Mouse (Mus musculus) kidney, embryonic 15.5 days (tissue): ENCODE results near the gene Ttll5. TPM values are rescaled to one million over a fixed set of nuclear protein-coding genes. Genes with fewer than 3 reads are reported as not detected.

ENCODE experiments used
- ATAC-seq: fragments of 200-750 bp; cut with Nextera tagmentation; replicated peaks from 2 replicates; pipeline ENCODE4 v1.8.0; 2017; ENCODE audit warnings: moderate TSS enrichment; ENCODE audit not compliant: low FRiP score
- H3K27ac ChIP-seq: fragments of 300-500 bp; sonication (generic); 2 replicates; pipeline ENCODE4 v1.5.1; 2015; ENCODE audit warnings: mild to moderate bottlenecking, inconsistent platforms
- H3K27me3 ChIP-seq: fragments of 300-500 bp; sonication (generic); 2 replicates; pipeline ENCODE4 v1.6.1; 2015; ENCODE audit warnings: inconsistent platforms
- H3K36me3 ChIP-seq: fragments of 300-500 bp; sonication (generic); 2 replicates; pipeline ENCODE4 v1.6.1; 2015; ENCODE audit warnings: inconsistent platforms
- H3K4me1 ChIP-seq: fragments of 300-500 bp; sonication (generic); 2 replicates; pipeline ENCODE4 v1.6.1; 2015; ENCODE audit warnings: inconsistent platforms
- H3K4me2 ChIP-seq: fragments of 300-500 bp; sonication (generic); 2 replicates; pipeline ENCODE4 v1.6.1; 2015; ENCODE audit warnings: moderate library complexity, mild to moderate bottlenecking, inconsistent platforms
- H3K4me3 ChIP-seq: fragments of 300-500 bp; sonication (generic); replicated peaks from 2 replicates; pipeline ENCODE4 v1.5.1; 2015; ENCODE audit warnings: mild to moderate bottlenecking, inconsistent platforms
- H3K9ac ChIP-seq: fragments of 300-500 bp; sonication (generic); 2 replicates; pipeline ENCODE4 v1.6.1; 2015; ENCODE audit warnings: mild to moderate bottlenecking, inconsistent platforms
- H3K9me3 ChIP-seq: fragments of 300-500 bp; sonication (generic); replicated peaks from 2 replicates; pipeline ENCODE4 v1.6.1; 2016; ENCODE audit warnings: inconsistent platforms
- WGBS: fragments of 180-500 bp; shearing (Covaris S2); methylation state at CpG from one replicate; pipeline ENCODE4 v1.1.7; 2015; ENCODE audit warnings: mixed read lengths; 5-methylcytosine and 5-hydroxymethylcytosine counted together
- polyA plus RNA-seq: library from polyadenylated mRNA; unstranded; fragments of >200 nt; fragmentation: Nextera tagmentation; extraction: Ambion mirVana; gene quantifications from 2 replicates; pipeline ENCODE4 v1.2.1, GENCODE M21; 2015

Ttll5 gene
- polyA plus RNA-seq, 1 experiment from 2014 or later: 13.0 TPM

- no peaks in the 10 kb centered on the region for H3K9me3 ChIP-seq
- no peak overlapping the region for H3K4me3 ChIP-seq
- ATAC-seq: no peak
- H3K36me3 ChIP-seq: peaks cover 50% of the 10 kb centered on the region
- H3K9ac ChIP-seq: no peak overlapping the region
- H3K27ac ChIP-seq: no peak overlapping the region
- WGBS: 98% methylated on average over 4 of the region's 4 CpGs
- no peak overlapping the region for H3K4me2 ChIP-seq
- no peaks in the 10 kb centered on the region for H3K27me3 ChIP-seq
- H3K4me1 ChIP-seq: peaks cover 9% of the 10 kb centered on the region
Measured at GRCm38 (mm10) chr12:85811676-85812075, 12.8 kb upstream of the Ttll5 start.

DNA sequence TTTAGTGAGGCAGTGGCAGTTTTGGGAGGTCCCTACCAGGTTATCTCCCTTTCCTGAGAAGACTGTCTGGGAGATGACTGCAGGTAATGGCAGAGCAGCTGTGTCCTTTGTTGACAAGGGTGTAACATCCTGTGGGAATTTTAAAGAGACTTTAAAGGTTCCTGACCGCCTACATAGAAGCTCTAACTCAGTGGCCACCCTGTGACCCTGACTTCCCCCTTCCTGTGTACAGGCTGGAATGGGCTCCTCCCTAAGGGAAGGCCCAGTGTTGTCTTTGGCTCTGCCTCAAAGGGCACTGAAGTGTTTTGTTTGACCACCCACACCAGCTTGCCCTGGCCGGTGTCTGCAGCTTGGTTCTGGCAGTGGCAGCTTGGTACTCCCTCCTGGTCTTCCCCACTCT lies 10.9 kb upstream of the Ttll5 start:
- Histone ChIP-seq H3K4me3 (no peak overlapping the region), H3K27ac (no peak overlapping the region), H3K9ac (no peak overlapping the region), H3K4me2 (no peak overlapping the region), H3K4me1 (peaks cover 9% of the 10 kb centered on the region), H3K9me3 (no peaks in the 10 kb centered on the region), H3K27me3 (no peaks in the 10 kb centered on the region), H3K36me3 (peaks cover 64% of the 10 kb centered on the region)
- WGBS: 13% methylated on average over 2 of the region's 2 CpGs
- peak; percentile 88 for ATAC-seq

DNA sequence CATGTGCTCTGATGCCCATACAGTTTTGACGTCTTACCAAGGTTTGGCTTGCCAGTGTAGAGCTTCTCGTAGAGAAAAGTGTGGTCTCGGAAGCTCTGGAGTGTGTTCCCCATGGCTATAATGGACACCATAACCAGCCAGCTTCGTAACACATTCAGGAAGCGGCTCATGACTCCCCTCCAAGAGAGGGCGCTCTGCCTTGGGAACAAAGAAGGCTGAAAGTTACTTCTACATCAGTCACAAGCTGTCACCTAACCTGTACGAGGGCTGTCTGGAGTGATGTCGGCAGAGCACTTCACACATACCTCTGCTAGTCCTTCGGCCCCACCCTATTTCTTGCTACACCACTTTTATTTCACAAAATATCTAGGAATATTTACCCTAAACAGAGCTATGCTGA lies 2.4 kb upstream of the Ttll5 start:
- no peak for ATAC-seq
- no peak overlapping the region for H3K4me2 ChIP-seq
- H3K27me3 ChIP-seq: no peaks in the 10 kb centered on the region
- H3K4me3 ChIP-seq: no peak overlapping the region
- peaks cover 37% of the 10 kb centered on the region for H3K36me3 ChIP-seq
- H3K27ac ChIP-seq: no peak overlapping the region
- no peaks in the 10 kb centered on the region for H3K9me3 ChIP-seq
- peaks cover 21% of the 10 kb centered on the region for H3K4me1 ChIP-seq
- no peak overlapping the region for H3K9ac ChIP-seq
- WGBS: 78% methylated on average over 9 of the region's 9 CpGs

- Histone ChIP-seq H3K27me3 (no peaks in the 10 kb centered on the region), H3K9me3 (no peaks in the 10 kb centered on the region), H3K4me1 (peaks cover 21% of the 10 kb centered on the region), H3K4me2 (peak overlapping the region; percentile 77), H3K9ac (peak overlapping the region; percentile 61), H3K36me3 (peaks cover 24% of the 10 kb centered on the region), H3K27ac (peak overlapping the region; percentile 99), H3K4me3 (peak overlapping the region; percentile 62)
- ATAC-seq: no peak
- WGBS: 14% methylated on average over 8 of the region's 8 CpGs
Measured at GRCm38 (mm10) chr12:85825361-85825760, 902 bp downstream of the Ttll5 start.

DNA sequence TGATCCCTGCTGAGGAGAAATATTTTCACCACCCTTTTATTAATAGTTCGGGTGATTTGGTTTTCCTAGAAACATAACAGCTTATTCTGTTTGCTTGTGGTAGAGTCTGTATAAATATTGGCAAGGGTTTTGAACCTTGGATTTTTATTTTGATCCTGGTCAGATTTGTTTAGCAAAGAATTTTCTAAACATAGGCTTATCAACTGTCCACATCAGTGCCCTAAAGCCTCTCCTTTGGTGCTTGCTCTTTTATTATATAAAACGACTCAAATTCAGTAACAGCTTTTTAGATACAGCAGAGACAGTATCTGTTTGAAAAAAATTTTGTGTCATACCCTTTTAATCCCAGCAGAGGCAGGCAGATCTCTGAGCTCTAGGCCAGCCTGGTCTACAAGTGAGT lies 1.4 kb downstream of the Ttll5 start:
- H3K4me1 ChIP-seq: peaks cover 21% of the 10 kb centered on the region
- no peak overlapping the region for H3K9ac ChIP-seq
- H3K27me3 ChIP-seq: no peaks in the 10 kb centered on the region
- H3K36me3 ChIP-seq: peaks cover 27% of the 10 kb centered on the region
- WGBS: 68% methylated on average over 2 of the region's 2 CpGs
- H3K27ac ChIP-seq: no peak overlapping the region
- peak overlapping the region; percentile 62 for H3K4me3 ChIP-seq
- ATAC-seq: no peak
- H3K9me3 ChIP-seq: no peaks in the 10 kb centered on the region
- peak overlapping the region; percentile 77 for H3K4me2 ChIP-seq

DNA sequence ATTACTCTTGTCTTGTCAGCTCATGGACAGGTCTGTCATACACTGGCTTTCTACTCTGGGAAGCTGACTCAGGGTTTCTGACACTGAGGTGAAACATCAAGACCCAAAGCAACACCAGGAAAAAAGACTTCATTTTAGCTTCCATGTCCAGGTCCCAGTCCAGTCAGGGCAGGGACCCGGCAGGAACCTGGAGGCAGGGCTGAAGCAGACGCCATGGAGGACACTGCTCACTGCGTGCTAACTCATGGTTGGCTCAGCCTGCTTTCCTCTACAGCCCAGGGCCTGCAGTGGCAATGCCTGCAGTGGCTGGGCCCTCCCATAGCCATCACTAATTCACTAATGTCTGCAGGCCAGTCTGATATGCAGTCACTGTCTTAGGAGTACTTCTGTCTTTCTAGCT lies 4.4 kb downstream of the Ttll5 start:
- WGBS: 97% methylated on average over 3 of the region's 3 CpGs
- Histone ChIP-seq H3K4me3 (no peak overlapping the region), H3K4me1 (peaks cover 8% of the 10 kb centered on the region), H3K36me3 (peaks cover 41% of the 10 kb centered on the region), H3K27ac (no peak overlapping the region), H3K27me3 (no peaks in the 10 kb centered on the region), H3K9me3 (no peaks in the 10 kb centered on the region), H3K9ac (no peak overlapping the region), H3K4me2 (no peak overlapping the region)
- no peak for ATAC-seq

DNA sequence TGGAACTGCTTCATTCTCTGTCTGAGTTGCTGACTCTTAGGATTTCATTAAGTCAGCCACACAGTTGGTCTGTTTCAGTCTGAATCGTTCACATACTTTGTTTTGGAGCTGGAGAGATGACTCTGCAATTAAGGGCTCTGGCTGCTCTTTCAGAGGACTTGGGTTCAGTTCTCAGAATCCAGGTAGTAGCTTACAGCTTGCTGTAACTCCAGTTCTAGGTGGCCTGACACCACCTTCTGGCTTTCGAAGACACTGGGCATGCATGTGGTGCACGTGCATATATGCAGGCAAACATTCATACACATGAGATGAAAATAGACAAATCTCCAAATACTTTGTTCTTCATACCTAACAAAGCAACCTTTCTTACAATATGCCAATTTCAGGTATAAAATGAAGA lies 5.4 kb downstream of the Ttll5 start:
- no peak overlapping the region for H3K27ac ChIP-seq
- WGBS: 84% methylated on average over 3 of the region's 3 CpGs

DNA sequence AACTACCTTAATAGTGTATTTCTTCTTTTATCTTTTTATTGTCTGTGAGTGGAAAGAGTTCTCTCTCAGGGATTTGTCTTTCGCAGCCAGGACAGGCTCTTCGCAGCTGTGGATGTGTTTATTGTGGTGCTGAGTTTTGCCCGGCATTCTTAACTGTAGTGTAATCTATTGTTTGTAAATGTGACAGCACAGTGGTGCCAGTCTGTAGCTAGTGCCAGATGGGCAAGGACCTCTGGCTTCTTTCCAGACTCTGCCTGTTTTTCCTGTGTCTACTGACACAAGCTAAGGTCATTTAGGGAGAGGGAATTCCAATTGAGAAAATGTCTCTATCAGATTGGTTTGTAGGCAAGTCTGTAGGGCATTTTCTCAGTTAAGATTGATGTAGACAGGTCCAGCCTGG lies 6.2 kb downstream of the Ttll5 start:
- ATAC-seq: no peak
- H3K4me2 ChIP-seq: no peak overlapping the region
- no peak overlapping the region for H3K4me3 ChIP-seq
- H3K9ac ChIP-seq: no peak overlapping the region
- no peaks in the 10 kb centered on the region for H3K9me3 ChIP-seq
- H3K27me3 ChIP-seq: no peaks in the 10 kb centered on the region
- peaks cover 41% of the 10 kb centered on the region for H3K36me3 ChIP-seq
- 0 out of 2 replicates have a peak, but pooled peaks cover under 1% of the 10 kb centered on the region for H3K4me1 ChIP-seq
- 93% methylated on average over 3 of the region's 3 CpGs for WGBS
- H3K27ac ChIP-seq: no peak overlapping the region

More for the DNA sequence above, 5.4 kb downstream of the Ttll5 start:
- Histone ChIP-seq H3K27me3 (no peaks in the 10 kb centered on the region), H3K9me3 (no peaks in the 10 kb centered on the region), H3K4me3 (no peak overlapping the region), H3K9ac (no peak overlapping the region), H3K4me2 (no peak overlapping the region), H3K36me3 (peaks cover 41% of the 10 kb centered on the region), H3K4me1 (0 out of 2 replicates have a peak, but pooled peaks cover 6% of the 10 kb centered on the region)
- ATAC-seq: no peak

DNA sequence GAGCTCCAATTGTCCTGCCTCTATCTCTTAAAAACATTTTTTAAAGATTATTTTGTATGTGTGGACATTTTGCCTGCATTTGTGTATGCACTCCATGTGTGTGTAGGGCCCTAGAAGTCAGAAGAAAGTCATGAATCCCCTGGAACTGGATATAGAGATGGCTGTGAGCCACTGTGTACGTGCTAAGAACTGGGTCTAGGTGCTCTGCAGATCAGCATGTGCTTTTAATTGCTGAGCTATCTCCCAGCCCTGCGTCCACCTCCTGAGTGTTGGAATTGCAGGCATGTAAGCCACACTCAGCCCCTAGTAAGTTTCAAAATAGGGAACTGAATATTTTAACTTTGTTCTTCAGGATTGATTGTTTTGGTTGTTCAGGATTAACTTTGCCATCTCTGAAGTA lies 10.1 kb downstream of the Ttll5 start:
- no peak overlapping the region for H3K4me2 ChIP-seq
- no peaks in the 10 kb centered on the region for H3K27me3 ChIP-seq
- no peak overlapping the region for H3K9ac ChIP-seq
- H3K36me3 ChIP-seq: peaks cover 31% of the 10 kb centered on the region; the same call in 1 of the 2 replicates
- ATAC-seq: no peak
- no peaks in the 10 kb centered on the region for H3K9me3 ChIP-seq
- no peaks in the 10 kb centered on the region for H3K4me1 ChIP-seq
- no peak overlapping the region for H3K27ac ChIP-seq
- WGBS: 87% methylated on average over 2 of the region's 2 CpGs
- no peak overlapping the region for H3K4me3 ChIP-seq

- H3K4me1 ChIP-seq: no peaks in the 10 kb centered on the region
- WGBS: 92% methylated on average over 2 of the region's 2 CpGs
- H3K4me3 ChIP-seq: no peak overlapping the region
- H3K9ac ChIP-seq: no peak overlapping the region
- no peak overlapping the region for H3K27ac ChIP-seq
- no peak overlapping the region for H3K4me2 ChIP-seq
- no peaks in the 10 kb centered on the region for H3K27me3 ChIP-seq
- no peak for ATAC-seq
- peaks cover 17% of the 10 kb centered on the region; the same call in 1 of the 2 replicates for H3K36me3 ChIP-seq
- no peaks in the 10 kb centered on the region for H3K9me3 ChIP-seq
Measured at GRCm38 (mm10) chr12:85837765-85838164, 13.3 kb downstream of the Ttll5 start.

GRCm38 (mm10) chr12:85839371-85840000 lies 15.0 kb downstream of the Ttll5 start:
- no peaks in the 10 kb centered on the region for H3K27me3 ChIP-seq
- ATAC-seq: no peak
- 89% methylated on average over 12 of the region's 12 CpGs for WGBS

DNA sequence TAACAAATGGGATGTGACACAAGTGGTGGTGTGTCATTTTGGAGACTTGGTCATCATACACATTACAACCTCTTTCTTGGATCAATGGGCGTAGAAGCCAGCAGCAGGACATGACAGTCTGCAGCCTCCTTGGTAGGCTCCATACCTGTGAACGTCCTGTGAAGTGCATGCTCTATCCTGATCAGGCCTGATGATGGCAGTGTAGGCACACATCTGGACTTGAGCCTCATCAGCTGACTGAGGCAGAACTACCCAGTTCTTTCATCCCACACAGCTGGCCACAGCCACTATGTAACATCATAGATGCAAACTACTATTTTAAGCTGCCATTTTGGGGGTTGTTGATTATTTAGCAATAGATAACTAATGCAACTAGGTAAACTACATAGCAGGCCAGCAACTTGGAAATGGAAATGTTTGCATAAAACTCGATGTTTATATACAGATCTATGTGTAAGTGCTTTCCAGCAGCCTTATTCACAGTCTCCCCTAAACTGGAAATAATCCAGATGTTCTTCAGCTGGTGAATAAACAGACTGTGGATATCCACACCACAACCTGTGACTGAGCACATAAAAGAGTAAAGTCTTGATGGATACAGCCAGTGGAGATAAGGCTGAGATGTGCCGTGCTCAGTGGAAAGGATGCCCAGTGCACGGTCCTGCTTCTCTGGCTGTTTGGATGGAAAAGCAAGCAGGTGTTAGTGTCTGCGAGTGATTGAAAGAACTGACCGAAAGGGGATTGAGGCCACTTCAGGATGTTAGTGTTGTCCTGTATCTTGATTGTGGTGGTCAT lies 23.9 kb downstream of the Ttll5 start:
- no peak overlapping the region for H3K4me3 ChIP-seq
- no peaks in the 10 kb centered on the region for H3K4me1 ChIP-seq
- H3K27me3 ChIP-seq: no peaks in the 10 kb centered on the region
- no peak overlapping the region for H3K4me2 ChIP-seq
- no peak overlapping the region for H3K9ac ChIP-seq
- ATAC-seq: peak; percentile 60; the same call in 1 of the 2 replicates
- WGBS: 77% methylated on average over 7 of the region's 7 CpGs
- H3K27ac ChIP-seq: no peak overlapping the region
- H3K36me3 ChIP-seq: peaks cover 35% of the 10 kb centered on the region
- H3K9me3 ChIP-seq: no peaks in the 10 kb centered on the region

More at GRCm38 (mm10) chr12:85839371-85840000, 15.0 kb downstream of the Ttll5 start:
- Histone ChIP-seq H3K27ac (no peak overlapping the region), H3K4me2 (no peak overlapping the region), H3K4me3 (no peak overlapping the region), H3K4me1 (no peaks in the 10 kb centered on the region), H3K36me3 (peaks cover 15% of the 10 kb centered on the region; the same call in 1 of the 2 replicates), H3K9me3 (no peaks in the 10 kb centered on the region), H3K9ac (no peak overlapping the region)
